Comparison of ENCODE assay signal across 21 mouse cellular contexts in genomic region chr5:30353605-30354004, GRCm38 (mm10).
DNase-seq lines count a peak whose midpoint lies in the region; ATAC-seq and TF ChIP-seq lines count a peak whose summit lies in the region.
"Had no signal": no experiment of that assay in that cellular context is flagged by ENCODE, and none has a peak within 500 bp of the region (broad histone marks: within the 10 kb centered on the region; RNA-seq: fewer than 3 reads in every experiment).

No protein-coding gene starts in this region.

- H3K27ac ChIP-seq in stomach, postnatal 0 days (replicated peaks), result no peak overlapping the region
- H3K27ac ChIP-seq: embryonic facial prominence, embryonic 15.5 days; forebrain, embryonic 10.5 days; gastrocnemius, adult 2 months; limb, embryonic 15.5 days; liver, embryonic 15.5 days; midbrain, embryonic 12.5 days; neural tube, embryonic 13.5 days had no signal

- intact Hi-C loops in gastrocnemius, postnatal 36 days (cut with DNase I), result no loop called here

- no peak for TF ChIP-seq CTCF in stomach, postnatal 0 days (IDR thresholded peaks at IDR 0.05; ENCODE audit: low read depth)

- no peak for TF ChIP-seq EP300 in stomach, postnatal 0 days (optimal IDR thresholded peaks at IDR 0.05)

- H3K27me3 ChIP-seq in stomach, postnatal 0 days (ENCODE audit: control insufficient read depth, insufficient read depth, low read length), result no peaks in the 10 kb centered on the region
- H3K27me3 ChIP-seq: embryonic facial prominence, embryonic 15.5 days; limb, embryonic 15.5 days; liver, embryonic 15.5 days; midbrain, embryonic 12.5 days; neural tube, embryonic 13.5 days had no signal

- H3K9ac ChIP-seq in stomach, postnatal 0 days (ENCODE audit: low read length), result no peak overlapping the region
- H3K9ac ChIP-seq: embryonic facial prominence, embryonic 15.5 days; limb, embryonic 15.5 days; liver, embryonic 15.5 days; midbrain, embryonic 12.5 days; neural tube, embryonic 13.5 days had no signal

- H3K4me1 ChIP-seq in stomach, postnatal 0 days (replicated peaks; ENCODE audit: control insufficient read depth, insufficient read depth), result no peaks in the 10 kb centered on the region
- H3K4me1 ChIP-seq: forebrain, embryonic 10.5 days; limb, embryonic 15.5 days; liver, embryonic 15.5 days; midbrain, embryonic 12.5 days; neural tube, embryonic 13.5 days had no signal

- DNase-seq in stomach, postnatal 0 days (ENCODE audit: low spot score), result peak; percentile 56
- peak; percentile 67 to 87 for DNase-seq in thymus, postnatal 36 days
- DNase-seq in kidney, adult 11 months, result no peak
- no peak for DNase-seq in cerebellum, adult 18-20 months
- DNase-seq in gastrocnemius, postnatal 36 days, result no peak
- DNase-seq: adrenal gland, postnatal 25 days; cerebellum, adult 11 months; cerebellum, postnatal 36 days; gastrocnemius, adult 2 months; heart, adult 11 months; kidney, postnatal 10 days; right cerebral cortex, adult 18-20 months had no signal

- ATAC-seq in CD4-positive, CD25-positive, alpha-beta regulatory T cell, adult 4 months, result peak; percentile 37
- ATAC-seq in erythroid progenitor cell, adult 5-6 weeks (replicated peaks; ENCODE audit: low FRiP score, poor library complexity, severe bottlenecking), result 0 out of 2 replicates have a peak, but pooled peaks have one; percentile 34
- ATAC-seq in stomach, postnatal 0 days (ENCODE audit: low FRiP score, low TSS enrichment), result peak; percentile 64; the same call in 1 of the 2 replicates

- no peaks in the 10 kb centered on the region for H3K9me3 ChIP-seq in stomach, postnatal 0 days (ENCODE audit: control insufficient read depth, low read length)
- H3K9me3 ChIP-seq: embryonic facial prominence, embryonic 15.5 days; forebrain, embryonic 10.5 days; G1E; limb, embryonic 15.5 days; liver, embryonic 15.5 days; midbrain, embryonic 12.5 days; neural tube, embryonic 13.5 days had no signal

- H3K4me2 ChIP-seq in stomach, postnatal 0 days (replicated peaks; ENCODE audit: low read depth), result no peak overlapping the region
- H3K4me2 ChIP-seq: embryonic facial prominence, embryonic 15.5 days; limb, embryonic 15.5 days; liver, embryonic 15.5 days; midbrain, embryonic 12.5 days; neural tube, embryonic 13.5 days had no signal

- WGBS in stomach, postnatal 0 days, result 44% methylated on average over 3 of the region's 3 CpGs

- H3K36me3 ChIP-seq in stomach, postnatal 0 days (ENCODE audit: control insufficient read depth, insufficient read depth, low read length), result no peaks in the 10 kb centered on the region
- H3K36me3 ChIP-seq: embryonic facial prominence, embryonic 15.5 days; forebrain, embryonic 10.5 days; G1E; limb, embryonic 15.5 days; liver, embryonic 15.5 days; midbrain, embryonic 12.5 days; neural tube, embryonic 13.5 days had no signal

- H3K4me3 ChIP-seq in stomach, postnatal 0 days (ENCODE audit: low read depth, low read length), result no peak overlapping the region
- H3K4me3 ChIP-seq: embryonic facial prominence, embryonic 15.5 days; forebrain, embryonic 10.5 days; gastrocnemius, adult 2 months; limb, embryonic 15.5 days; liver, embryonic 15.5 days; midbrain, embryonic 12.5 days; neural tube, embryonic 13.5 days had no signal

Comparison
In these comparisons a context has a peak if more than half of its experiments do, and no peak if none do; other contexts are left out.
1. DNase-seq: peak in stomach, postnatal 0 days (single experiment) and thymus, postnatal 36 days (2 of 2); none in kidney, adult 11 months (single experiment), cerebellum, adult 18-20 months (0 of 2) and gastrocnemius, postnatal 36 days (0 of 2).
2. Peak in every context shown above with its lines, with median percentiles within 50 percentile points of each other: ATAC-seq.